Mouse (Mus musculus) gastrocnemius, postnatal 4 days (tissue): ENCODE data around the gene Galnt10. TPM values are rescaled to one million over a fixed set of nuclear protein-coding genes. Genes with fewer than 3 reads are reported as not detected.

Experiments
- DNase-seq, 2 experiments: peaks; one replicate each; pipeline ENCODE4 v3.0.0; 2021 to 2022; ENCODE audit warnings: low spot score in 2 of 2, mixed read lengths in 2 of 2
- total RNA-seq, 2 experiments: library from RNA; stranded (reverse); gene quantifications; 2 replicates each; pipeline ENCODE4 v1.2.3; 2021

The Galnt10 gene
- total RNA-seq, 2 experiments from 2014 or later = 16.9 to 18.8 TPM

- no peak for DNase-seq
Measured at GRCm38 (mm10) chr11:57686797-57687196, 41.6 kb downstream of the Galnt10 start.

- no peak for DNase-seq
Measured at GRCm38 (mm10) chr11:57687258-57687657, 42.0 kb downstream of the Galnt10 start.

GRCm38 (mm10) chr11:57688179-57688929, 43.1 kb downstream of the Galnt10 start:
- no peak for DNase-seq

DNA sequence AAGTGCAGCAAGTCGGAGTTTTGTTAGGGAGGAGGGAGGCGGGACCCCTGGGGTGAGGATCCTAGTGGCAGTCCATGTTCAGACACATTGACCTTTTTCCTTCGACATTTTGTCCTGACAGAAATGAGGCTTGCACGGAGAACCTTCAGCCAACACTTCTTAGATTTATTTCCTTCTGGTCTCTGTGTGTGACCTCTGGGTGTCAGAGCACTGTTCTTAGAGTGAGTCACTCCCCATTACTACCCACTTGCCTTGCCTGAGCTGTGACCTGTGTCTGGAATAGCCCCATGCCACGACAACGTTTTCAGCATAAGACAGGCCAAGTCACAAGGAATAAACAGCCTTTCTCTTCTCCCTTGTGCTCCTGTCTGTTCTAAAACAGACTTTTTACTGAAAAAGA, 44.6 kb downstream of the Galnt10 start:
- no peak for DNase-seq

GRCm38 (mm10) chr11:57690836-57691235, 45.6 kb downstream of the Galnt10 start:
- no peak for DNase-seq

GRCm38 (mm10) chr11:57691939-57692338, 46.7 kb downstream of the Galnt10 start:
- DNase-seq = no peak

GRCm38 (mm10) chr11:57692726-57693125, 47.5 kb downstream of the Galnt10 start:
- no peak for DNase-seq

DNA sequence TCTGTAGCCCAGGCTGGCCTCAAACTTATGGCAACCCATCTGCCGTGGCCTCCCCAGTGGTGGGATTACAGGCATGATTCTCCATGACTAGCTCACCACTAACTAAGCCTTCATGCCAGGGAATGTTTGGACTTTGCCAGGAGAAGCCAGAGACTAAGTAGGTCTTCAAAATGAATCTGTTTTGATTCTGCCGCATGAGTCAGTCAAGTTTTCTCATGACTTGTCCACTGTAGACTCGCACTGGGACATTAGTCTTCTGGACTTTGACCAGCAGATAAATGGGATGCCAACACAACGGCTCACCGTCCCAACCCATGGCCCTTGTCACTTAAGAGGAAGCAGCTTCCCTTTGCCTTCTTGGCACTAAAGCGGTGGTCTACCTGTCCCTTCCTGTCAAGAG, 49.2 kb downstream of the Galnt10 start:
- DNase-seq = no peak

DNA sequence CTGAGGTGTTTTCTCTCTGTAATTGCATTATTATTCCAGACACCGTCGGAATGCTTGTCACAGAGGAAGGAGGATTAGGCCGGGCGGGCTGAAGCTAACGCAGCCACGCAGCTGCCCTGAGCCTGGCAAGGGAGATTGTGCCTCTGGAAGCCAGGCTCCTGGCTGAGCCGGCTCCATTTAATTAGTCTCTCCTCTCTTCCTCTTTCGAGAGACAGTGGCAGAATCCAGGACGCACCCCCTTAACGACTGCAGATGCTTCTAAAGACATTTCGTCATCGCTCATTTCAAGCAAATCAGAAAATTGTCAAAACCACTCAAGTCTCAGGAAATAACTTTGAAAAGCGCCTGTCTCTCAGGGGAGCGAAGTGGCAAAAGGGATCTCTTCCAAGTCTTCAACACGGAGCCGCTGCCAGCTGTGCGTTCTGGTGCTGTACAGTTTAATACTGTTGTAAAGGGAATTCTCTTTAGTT, 51.0 kb downstream of the Galnt10 start:
- DNase-seq = peak in 1 of 2 experiments; percentile 43

GRCm38 (mm10) chr11:57696807-57697251, 51.6 kb downstream of the Galnt10 start:
- DNase-seq = peak in 1 of 2 experiments; percentile 57

GRCm38 (mm10) chr11:57700114-57700513, 54.9 kb downstream of the Galnt10 start:
- no peak for DNase-seq

- DNase-seq = peak in 1 of 2 experiments; percentile 29
Measured at GRCm38 (mm10) chr11:57701193-57701925, 56.1 kb downstream of the Galnt10 start.

DNA sequence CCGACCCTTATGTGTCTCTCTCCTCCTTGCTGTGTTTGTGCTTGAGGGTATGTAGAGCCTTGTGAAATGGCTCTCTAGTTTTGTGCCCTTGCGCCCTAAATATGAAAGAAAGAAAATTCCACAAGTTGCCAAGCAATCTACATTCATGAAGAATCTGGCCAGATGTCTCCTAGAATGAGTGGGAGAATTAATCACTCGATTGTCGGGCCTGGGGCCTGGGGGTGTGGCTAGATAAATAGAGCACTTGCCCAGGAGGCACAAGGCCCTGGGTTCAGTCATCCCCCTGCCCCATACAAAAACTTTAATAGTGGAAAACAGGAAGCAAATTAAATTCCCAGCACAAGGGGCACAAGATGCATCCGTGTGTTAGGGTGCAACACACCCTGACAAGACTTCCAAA, 56.7 kb downstream of the Galnt10 start:
- no peak for DNase-seq

DNA sequence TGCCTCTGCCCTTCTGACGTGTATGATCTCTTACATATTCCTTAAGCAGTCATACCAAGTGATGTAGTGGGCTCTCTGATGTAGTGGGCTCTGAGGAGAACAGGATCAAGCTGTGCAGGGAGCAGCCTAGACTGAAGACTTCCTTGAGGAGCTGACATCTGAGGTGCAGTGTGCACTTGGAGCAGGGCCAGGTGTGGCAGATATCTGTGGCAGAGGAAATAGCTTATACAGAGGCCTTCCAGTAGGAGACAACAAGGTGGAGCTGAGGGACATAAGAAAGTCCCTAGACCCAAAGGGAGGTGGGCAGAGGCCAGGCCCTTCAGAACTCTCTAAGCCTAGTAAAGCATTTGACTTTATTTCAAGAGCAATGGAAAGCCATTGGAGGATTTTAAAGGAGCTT, 61.4 kb downstream of the Galnt10 start:
- DNase-seq = no peak

DNA sequence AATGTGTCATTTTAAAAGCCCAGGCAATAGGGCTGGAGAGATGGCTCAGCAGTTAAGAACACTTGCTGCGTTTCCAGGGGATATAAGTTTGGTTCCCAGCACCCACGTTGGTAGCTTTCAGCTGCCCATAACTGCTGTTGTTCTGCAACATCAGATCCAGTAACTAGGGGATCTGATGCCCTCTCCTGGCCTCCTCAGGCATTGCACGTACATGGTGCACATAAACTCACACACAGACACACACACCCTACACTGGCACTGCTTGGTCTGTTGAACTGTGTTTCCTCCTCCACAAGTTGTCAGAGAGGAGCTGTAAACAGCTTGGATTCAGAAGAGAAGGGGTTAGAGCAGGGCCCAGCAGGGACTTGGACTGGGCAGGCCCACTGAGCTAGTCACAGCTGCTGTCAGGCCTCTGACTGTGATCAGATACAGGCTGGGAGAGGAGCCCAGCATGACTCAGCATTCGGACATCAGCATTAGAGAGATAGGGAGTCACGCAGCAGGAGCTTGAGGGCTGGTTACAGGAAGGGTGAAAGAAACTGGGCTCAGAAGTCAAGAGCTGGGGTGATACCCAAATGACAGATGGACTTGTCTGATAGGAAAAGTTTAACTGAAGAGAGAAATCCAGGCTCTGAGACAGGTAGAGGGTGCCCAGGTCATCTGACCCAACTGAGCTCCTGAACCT, 62.0 kb downstream of the Galnt10 start:
- no peak for DNase-seq

- no peak for DNase-seq
Measured at GRCm38 (mm10) chr11:57708174-57709154, 63.2 kb downstream of the Galnt10 start.

DNA sequence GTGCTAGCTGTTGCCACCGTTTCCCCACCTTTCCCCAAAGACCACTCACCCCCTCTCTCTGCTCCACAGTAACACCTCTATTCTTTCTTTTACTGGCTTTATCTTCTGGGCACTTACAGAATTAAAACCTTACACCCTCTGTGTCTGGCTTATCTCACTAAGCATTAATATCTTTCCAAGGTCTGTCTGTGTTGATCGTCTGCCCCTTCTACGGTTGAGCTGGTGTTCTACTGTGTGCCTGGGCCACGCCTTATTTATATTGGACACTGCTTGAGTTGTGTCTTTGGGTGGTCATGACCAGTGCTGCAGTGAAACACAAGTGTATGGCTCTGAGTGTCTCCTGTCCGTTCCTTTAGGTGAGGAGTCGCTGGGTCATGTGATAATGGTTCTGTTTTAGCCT, 68.7 kb downstream of the Galnt10 start:
- DNase-seq = no peak

DNA sequence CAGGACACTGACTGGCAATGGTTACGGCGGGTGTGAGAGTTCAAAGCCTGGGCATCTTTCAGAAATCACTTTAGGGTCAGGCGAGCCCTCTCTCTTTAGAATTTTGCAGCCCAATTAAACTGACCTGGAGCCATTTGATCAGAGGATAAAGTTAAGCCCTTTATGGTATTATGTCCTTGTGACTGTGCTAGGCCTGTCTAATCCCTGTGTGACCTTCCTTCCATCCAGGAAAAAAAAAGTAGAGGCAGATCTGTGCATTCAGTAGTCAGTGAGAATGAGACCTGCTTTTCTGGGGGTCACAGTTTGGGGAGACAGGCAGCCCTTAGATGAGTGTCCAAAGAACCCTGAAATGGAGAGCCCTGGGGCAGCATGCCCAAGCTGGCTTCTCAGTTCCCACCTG, 71.5 kb downstream of the Galnt10 start:
- no peak for DNase-seq

GRCm38 (mm10) chr11:57717432-57717831, 72.2 kb downstream of the Galnt10 start:
- DNase-seq = no peak

DNA sequence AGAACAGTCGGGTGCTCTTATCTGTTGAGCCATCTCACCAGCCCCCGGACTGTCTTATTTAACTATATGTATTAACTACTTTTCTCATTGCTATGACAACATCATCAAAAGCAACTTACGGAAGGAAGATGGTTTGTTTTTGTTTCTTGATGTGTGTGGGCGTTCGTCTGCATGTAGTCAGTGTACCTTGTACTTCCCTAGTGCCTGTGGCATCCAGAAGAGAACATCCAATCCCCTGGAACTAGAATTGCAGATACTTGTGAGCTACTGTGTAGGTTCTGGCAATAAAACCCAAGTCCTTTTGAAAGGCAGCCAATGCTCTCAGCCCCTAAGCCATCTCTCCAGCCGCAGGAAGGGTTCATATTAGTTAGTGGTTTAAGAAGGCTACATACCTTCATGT, 72.8 kb downstream of the Galnt10 start:
- no peak for DNase-seq

DNA sequence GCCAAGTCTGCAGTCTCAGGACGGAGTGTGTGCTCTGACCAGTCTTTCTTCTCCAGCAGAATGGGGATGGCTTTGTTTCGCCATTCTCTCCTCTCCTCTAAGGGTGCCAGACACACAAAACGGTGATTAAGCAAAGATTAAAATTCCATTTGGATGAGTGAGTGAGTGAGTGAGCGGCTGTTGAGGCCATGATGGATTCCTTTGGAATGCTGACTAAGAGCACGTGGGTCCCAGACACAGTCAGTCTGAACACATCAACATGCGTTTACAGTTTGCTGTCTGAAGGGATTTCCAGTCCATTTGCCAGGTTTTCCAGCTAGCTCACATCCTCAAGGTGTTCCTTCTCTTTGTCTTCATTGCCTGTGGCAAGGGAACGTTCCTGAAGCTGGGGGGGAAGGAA, 74.4 kb downstream of the Galnt10 start:
- no peak for DNase-seq
